ENCODE assay signal across 11 mouse cellular contexts in genomic region chr16:51937298-51937697, GRCm38 (mm10).
A peak's percentile ranks its signal among the peaks of the same experiment; 100 is the strongest.
DNase-seq lines count a peak whose midpoint lies in the region; ATAC-seq lines count a peak whose summit lies in the region.
"Had no signal": no experiment of that assay in that cellular context is flagged by ENCODE, and none has a peak within 500 bp of the region (broad histone marks: within the 10 kb centered on the region; RNA-seq: fewer than 3 reads in every experiment).

No protein-coding gene starts in this region.

- H3K27me3 ChIP-seq in hindbrain, embryonic 16.5 days (replicated peaks; ENCODE audit: control insufficient read depth, insufficient read depth, low read length), result no peaks in the 10 kb centered on the region
- H3K27me3 ChIP-seq: heart, embryonic 15.5 days; limb, embryonic 12.5 days; midbrain, embryonic 12.5 days had no signal

- intact Hi-C loops in left cerebral cortex, postnatal 36 days (cut with DNase I), result loop anchor here (10.0 kb wide), 1 partner anchor 188 kb away; no protein-coding TSS in a partner anchor

- no peak overlapping the region for H3K4me3 ChIP-seq in hindbrain, embryonic 16.5 days (ENCODE audit: low read length)
- H3K4me3 ChIP-seq: heart, embryonic 15.5 days; limb, embryonic 12.5 days; midbrain, embryonic 12.5 days had no signal

- no peaks in the 10 kb centered on the region for H3K9me3 ChIP-seq in hindbrain, embryonic 16.5 days (ENCODE audit: control insufficient read depth, low read length)
- H3K9me3 ChIP-seq: heart, embryonic 15.5 days; limb, embryonic 12.5 days; midbrain, embryonic 12.5 days had no signal

- no peak overlapping the region for H3K9ac ChIP-seq in hindbrain, embryonic 16.5 days (ENCODE audit: low read depth, low read length)
- H3K9ac ChIP-seq: heart, embryonic 15.5 days; limb, embryonic 12.5 days; midbrain, embryonic 12.5 days had no signal

- peak; percentile 96 for ATAC-seq in hindbrain, embryonic 16.5 days

- no peak overlapping the region for H3K4me2 ChIP-seq in hindbrain, embryonic 16.5 days (ENCODE audit: low read length)
- H3K4me2 ChIP-seq: heart, embryonic 15.5 days; limb, embryonic 12.5 days; midbrain, embryonic 12.5 days had no signal

- 71% methylated on average over 9 of the region's 9 CpGs for WGBS in hindbrain, embryonic 16.5 days

- no peaks in the 10 kb centered on the region for H3K4me1 ChIP-seq in hindbrain, embryonic 16.5 days (ENCODE audit: control insufficient read depth, insufficient read depth, low read depth, low read length)
- H3K4me1 ChIP-seq: heart, embryonic 15.5 days; limb, embryonic 12.5 days; midbrain, embryonic 12.5 days had no signal

- H3K36me3 ChIP-seq in hindbrain, embryonic 16.5 days (ENCODE audit: control insufficient read depth, insufficient read depth, low read length), result no peaks in the 10 kb centered on the region
- H3K36me3 ChIP-seq: heart, embryonic 15.5 days; limb, embryonic 12.5 days; midbrain, embryonic 12.5 days had no signal

- H3K27ac ChIP-seq in hindbrain, embryonic 16.5 days (ENCODE audit: low read depth, low read length), result no peak overlapping the region
- H3K27ac ChIP-seq: heart, embryonic 15.5 days; limb, embryonic 12.5 days; midbrain, embryonic 12.5 days had no signal

- DNase-seq in brain, adult 2 months (ENCODE audit: low read depth, low spot score), result peak; percentile 99
- peak; percentile 87 to 94 for DNase-seq in cerebellum, adult 18-20 months
- peak; percentile 41 to 63 for DNase-seq in left cerebral cortex, postnatal 36 days (ENCODE audit: low spot score in 2 of 2)
- DNase-seq in kidney, adult 8-10 months, result no peak
- DNase-seq in spleen, postnatal 14 days (ENCODE audit: low spot score in 2 of 2), result no peak
- DNase-seq in thymus, postnatal 4 days, result no peak
- DNase-seq: embryo, embryonic 11 days had no signal

Comparison
In these comparisons a context has a peak if more than half of its experiments do, and no peak if none do; other contexts are left out.
1. DNase-seq: peak in brain, adult 2 months (single experiment), cerebellum, adult 18-20 months (2 of 2) and left cerebral cortex, postnatal 36 days (2 of 2); none in kidney, adult 8-10 months (0 of 2), spleen, postnatal 14 days (0 of 2) and thymus, postnatal 4 days (single experiment).